In genomic region chr2:131726533-131726932, GRCm38 (mm10) we compare ENCODE assay signal across 17 mouse cellular contexts.
DNase-seq lines count a peak whose midpoint lies in the region; ATAC-seq and TF ChIP-seq lines count a peak whose summit lies in the region.
"Had no signal": no experiment of that assay in that cellular context is flagged by ENCODE, and none has a peak within 500 bp of the region (broad histone marks: within the 10 kb centered on the region; RNA-seq: fewer than 3 reads in every experiment).

No protein-coding gene starts in this region.

- H3K27me3 ChIP-seq in lung, embryonic 14.5 days (ENCODE audit: insufficient read depth, low read length) = no peaks in the 10 kb centered on the region
- no peaks in the 10 kb centered on the region for H3K27me3 ChIP-seq in intestine, embryonic 15.5 days (replicated peaks)
- H3K27me3 ChIP-seq in stomach, embryonic 15.5 days (replicated peaks) = no peaks in the 10 kb centered on the region
- H3K27me3 ChIP-seq: forebrain, embryonic 12.5 days; heart, embryonic 12.5 days had no signal

- no peak overlapping the region for H3K4me3 ChIP-seq in lung, embryonic 14.5 days (ENCODE audit: low read depth, low read length)
- H3K4me3 ChIP-seq in intestine, embryonic 15.5 days (replicated peaks) = no peak overlapping the region
- no peak overlapping the region for H3K4me3 ChIP-seq in stomach, embryonic 15.5 days (replicated peaks)
- H3K4me3 ChIP-seq: forebrain, embryonic 12.5 days; heart, embryonic 12.5 days had no signal

- no peak overlapping the region for H3K27ac ChIP-seq in lung, embryonic 14.5 days (ENCODE audit: low read depth)
- no peak overlapping the region for H3K27ac ChIP-seq in intestine, embryonic 15.5 days
- no peak overlapping the region for H3K27ac ChIP-seq in stomach, embryonic 15.5 days
- H3K27ac ChIP-seq: forebrain, embryonic 12.5 days had no signal

- H3K4me1 ChIP-seq in lung, embryonic 14.5 days (ENCODE audit: insufficient read depth) = no peaks in the 10 kb centered on the region
- H3K4me1 ChIP-seq in intestine, embryonic 15.5 days (replicated peaks) = no peaks in the 10 kb centered on the region
- no peaks in the 10 kb centered on the region for H3K4me1 ChIP-seq in stomach, embryonic 15.5 days
- H3K4me1 ChIP-seq: forebrain, embryonic 12.5 days; heart, embryonic 12.5 days had no signal

- no peak for DNase-seq in lung, embryonic 14.5 days
- DNase-seq in lung, postnatal 14 days = no peak
- peak; percentile 22 for DNase-seq in gonadal fat pad, adult 2 months (ENCODE audit: low read depth)
- DNase-seq in thymus, postnatal 10 days (ENCODE audit: low spot score in 2 of 2) = no peak
- no peak for DNase-seq in retina, embryonic 14.5 days (ENCODE audit: low spot score)
- DNase-seq in ovary, adult 18-20 months (ENCODE audit: low spot score) = no peak
- DNase-seq: adrenal gland, adult 2 months; adrenal gland, postnatal 25 days; cerebellum, adult 18-20 months; cerebellum, adult 9-11 months; cerebellum, postnatal 36 days; gastrocnemius, postnatal 10 days had no signal

- no peak for TF ChIP-seq CTCF in lung, embryonic 14.5 days (IDR thresholded peaks at IDR 0.05; ENCODE audit: low read depth)

- H3K4me2 ChIP-seq in lung, embryonic 14.5 days = no peak overlapping the region
- no peak overlapping the region for H3K4me2 ChIP-seq in intestine, embryonic 15.5 days (replicated peaks)
- H3K4me2 ChIP-seq in stomach, embryonic 15.5 days = no peak overlapping the region
- H3K4me2 ChIP-seq: forebrain, embryonic 12.5 days; heart, embryonic 12.5 days had no signal

- no peaks in the 10 kb centered on the region for H3K36me3 ChIP-seq in lung, embryonic 14.5 days (ENCODE audit: insufficient read depth)
- H3K36me3 ChIP-seq in intestine, embryonic 15.5 days = no peaks in the 10 kb centered on the region
- no peaks in the 10 kb centered on the region for H3K36me3 ChIP-seq in stomach, embryonic 15.5 days
- H3K36me3 ChIP-seq: forebrain, embryonic 12.5 days; heart, embryonic 12.5 days had no signal

- 43% methylated on average over 3 of the region's 3 CpGs for WGBS in lung, embryonic 14.5 days
- WGBS in intestine, embryonic 15.5 days = 71% methylated on average over 3 of the region's 3 CpGs
- WGBS in stomach, embryonic 15.5 days = 75% methylated on average over 3 of the region's 3 CpGs

- H3K9me3 ChIP-seq in lung, embryonic 14.5 days (ENCODE audit: low read depth, low read length) = peaks cover 14% of the 10 kb centered on the region; the same call in 1 of the 2 replicates
- no peaks in the 10 kb centered on the region for H3K9me3 ChIP-seq in intestine, embryonic 15.5 days
- H3K9me3 ChIP-seq in stomach, embryonic 15.5 days = no peaks in the 10 kb centered on the region

- no peak overlapping the region for H3K9ac ChIP-seq in lung, embryonic 14.5 days
- no peak overlapping the region for H3K9ac ChIP-seq in intestine, embryonic 15.5 days
- H3K9ac ChIP-seq in stomach, embryonic 15.5 days = no peak overlapping the region
- H3K9ac ChIP-seq: forebrain, embryonic 12.5 days; heart, embryonic 12.5 days had no signal

- peak; percentile 65; the same call in 1 of the 2 replicates for ATAC-seq in lung, embryonic 14.5 days (ENCODE audit: insufficient read depth)
- ATAC-seq in intestine, embryonic 15.5 days = peak; percentile 89
- peak; percentile 77; the same call in 1 of the 2 replicates for ATAC-seq in stomach, embryonic 15.5 days (ENCODE audit: insufficient read depth, low FRiP score, low read depth)
- ATAC-seq: forebrain, embryonic 16.5 days had no signal
